Mouse (Mus musculus) G1E (cell line): ENCODE measurements at regions not wholly inside any gene's neighbourhood (a gene's known extent, or its start where the extent isn't known, plus 50 kb on each side); places are given as distances from the start of the nearest gene placed in this dataset.

Experiments
- ATAC-seq: 2 replicates; pipeline ENCODE4 v1.8.0; 2016; ENCODE audit warnings: mild to moderate bottlenecking; ENCODE audit not compliant: insufficient number of reproducible peaks, poor library complexity, low FRiP score, severe bottlenecking; ENCODE audit errors: extremely low read depth
- DNase-seq: peaks from one replicate; pipeline ENCODE4 v3.0.0; 2012; ENCODE audit warnings: low spot score
- H3K27me3 ChIP-seq: 2 replicates; pipeline ENCODE4 v1.6.1; 2012; ENCODE audit warnings: mild to moderate bottlenecking, low read length, inconsistent platforms; ENCODE audit not compliant: insufficient read depth
- H3K36me3 ChIP-seq: replicated peaks from 2 replicates; pipeline ENCODE3; 2012; ENCODE audit warnings: mild to moderate bottlenecking, inconsistent platforms
- H3K4me1 ChIP-seq: 2 replicates; pipeline ENCODE4 v1.6.1; 2012; ENCODE audit warnings: low read depth, low read length, inconsistent platforms, mixed read lengths; ENCODE audit not compliant: insufficient read depth
- H3K4me3 ChIP-seq: 2 replicates; pipeline ENCODE4 v1.5.1; 2012; ENCODE audit warnings: low read depth, mild to moderate bottlenecking, inconsistent platforms, low read length, moderate library complexity, mixed read lengths
- H3K9me3 ChIP-seq: replicated peaks from 2 replicates; pipeline ENCODE4 v1.6.1; 2012; ENCODE audit warnings: inconsistent platforms
- CTCF ChIP-seq: IDR thresholded peaks from 2 replicates; pipeline ENCODE4 v1.5.1; 2012; ENCODE audit warnings: low read depth, low read length, inconsistent platforms, mixed read lengths
- GATA1 ChIP-seq: IDR thresholded peaks from 2 replicates; pipeline ENCODE4 v1.6.1; 2012; ENCODE audit warnings: borderline replicate concordance, low read length, inconsistent platforms, mixed read lengths
- GATA2 ChIP-seq: IDR thresholded peaks from 2 replicates; pipeline ENCODE4 v1.6.1; 2012; ENCODE audit warnings: low read depth, low read length, inconsistent platforms, borderline replicate concordance
- POLR2AphosphoS5 ChIP-seq: IDR thresholded peaks from 2 replicates; pipeline ENCODE4 v1.6.1; 2012; ENCODE audit warnings: low read depth, low read length, inconsistent platforms; ENCODE audit not compliant: insufficient replicate concordance
- TAL1 ChIP-seq: conservative IDR thresholded peaks from 2 replicates; pipeline ENCODE4 v1.6.1; 2012; ENCODE audit warnings: low read depth, low read length, inconsistent platforms, mixed read lengths

GRCm38 (mm10) chr12:25160990-25161843 lies 64.3 kb upstream of the Id2 start:
- Histone ChIP-seq H3K36me3 (no peaks in the 10 kb centered on the region), H3K9me3 (peaks cover 82% of the 10 kb centered on the region), H3K27me3 (no peaks in the 10 kb centered on the region), H3K4me3 (no peak overlapping the region), H3K4me1 (no peaks in the 10 kb centered on the region)
- TF ChIP-seq POLR2AphosphoS5 (no peak), GATA1 (no peak), CTCF (no peak), GATA2 (no peak), TAL1 (no peak)
- ATAC-seq: no peak
- DNase-seq: no peak

- ATAC-seq (no peak), DNase-seq (no peak)
- no peaks in the 10 kb centered on the region for H3K27me3 ChIP-seq
- no peak overlapping the region for H3K4me3 ChIP-seq
- H3K4me1 ChIP-seq: no peaks in the 10 kb centered on the region
- H3K36me3 ChIP-seq: no peaks in the 10 kb centered on the region
- TF ChIP-seq TAL1 (no peak), GATA2 (no peak), POLR2AphosphoS5 (no peak), GATA1 (no peak), CTCF (no peak)
- peaks cover 79% of the 10 kb centered on the region for H3K9me3 ChIP-seq
These were observed 62.2 kb upstream of the Id2 start for GRCm38 (mm10) chr12:25159091-25159490.

GRCm38 (mm10) chr12:25157238-25157637 lies 60.3 kb upstream of the Id2 start:
- Histone ChIP-seq H3K36me3 (no peaks in the 10 kb centered on the region), H3K9me3 (peaks cover 77% of the 10 kb centered on the region), H3K4me3 (no peak overlapping the region), H3K4me1 (no peaks in the 10 kb centered on the region), H3K27me3 (no peaks in the 10 kb centered on the region)
- ATAC-seq: no peak
- DNase-seq: no peak
- TF ChIP-seq GATA2 (no peak), GATA1 (no peak), TAL1 (no peak)

GRCm38 (mm10) chr12:25155396-25155795 lies 58.5 kb upstream of the Id2 start:
- no peak for ATAC-seq
- peaks cover 69% of the 10 kb centered on the region for H3K9me3 ChIP-seq
- H3K36me3 ChIP-seq: no peaks in the 10 kb centered on the region
- H3K4me1 ChIP-seq: no peaks in the 10 kb centered on the region
- no peaks in the 10 kb centered on the region for H3K27me3 ChIP-seq
- TF ChIP-seq GATA2: no peak
- TF ChIP-seq CTCF: no peak
- no peak for TF ChIP-seq POLR2AphosphoS5
- no peak for TF ChIP-seq GATA1
- H3K4me3 ChIP-seq: no peak overlapping the region
- DNase-seq: no peak

GRCm38 (mm10) chr12:25148099-25148498 lies 51.2 kb upstream of the Id2 start:
- H3K36me3 ChIP-seq: no peaks in the 10 kb centered on the region
- H3K4me3 ChIP-seq: no peak overlapping the region
- DNase-seq (no peak), ATAC-seq (no peak)
- peaks cover 50% of the 10 kb centered on the region for H3K9me3 ChIP-seq
- H3K4me1 ChIP-seq: no peaks in the 10 kb centered on the region
- TF ChIP-seq GATA2: no peak
- no peak for TF ChIP-seq TAL1
- TF ChIP-seq POLR2AphosphoS5: no peak
- no peak for TF ChIP-seq GATA1
- TF ChIP-seq CTCF: no peak
- no peaks in the 10 kb centered on the region for H3K27me3 ChIP-seq
